Mouse (Mus musculus): Measurements from ENCODE around the gene Git2.

- TF ChIP-seq CTCF (IDR thresholded peaks at IDR 0.05; ENCODE audit: insufficient read depth, low read depth, low read length) (no peak), POLR2A (IDR thresholded peaks at IDR 0.05; ENCODE audit: insufficient read depth, low read depth, low read length) (no peak)
Measured at GRCm38 (mm10) chr5:114709357-114709756, 66.0 kb downstream of the Git2 start.

Data from olfactory bulb, adult 2 months (tissue).